Mouse (Mus musculus): ENCODE results near the gene Fam107b.

DNA sequence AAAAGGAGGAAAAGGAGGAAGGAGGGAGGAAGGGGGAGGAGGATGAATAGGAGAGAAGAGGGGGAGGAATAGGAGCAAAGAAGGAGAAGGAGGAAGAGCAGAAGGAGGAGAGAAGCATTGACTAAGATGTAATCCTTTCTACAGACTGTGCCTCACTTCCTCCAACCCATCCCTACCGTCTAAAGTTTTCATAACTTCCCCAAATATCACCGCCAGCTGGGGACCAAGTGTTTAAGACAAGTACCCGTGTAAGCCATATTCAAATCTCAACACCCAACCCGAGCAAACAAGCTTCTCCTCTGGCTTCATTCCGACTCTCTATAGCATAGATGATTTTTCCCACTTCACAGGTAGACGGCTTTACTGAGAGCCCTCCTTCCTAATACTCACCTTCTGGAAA lies 86.5 kb downstream of the Fam107b start:
- no peak for TF ChIP-seq CTCF (IDR thresholded peaks at IDR 0.05; ENCODE audit: insufficient read depth, low read depth, low read length)
- TF ChIP-seq POLR2A (IDR thresholded peaks at IDR 0.05; ENCODE audit: insufficient read depth, low read depth, low read length) = no peak
